Mouse (Mus musculus) left cerebral cortex, adult 11 months (tissue): ENCODE results near the gene Capn8.
A peak's percentile ranks its signal among the peaks of the same experiment; 100 is the strongest.
"Not testable (repeated sequence)": the region's sequence is repeated elsewhere in the genome, so short reads cannot be mapped to it uniquely, and the experiment has no call there.

Source experiments
- DNase-seq: peaks from one replicate; pipeline ENCODE4 v3.0.0; 2022; ENCODE audit warnings: low spot score

Gene Capn8

GRCm38 (mm10) chr1:182618200-182618947, 53.6 kb downstream of the Capn8 start:
- no peak for DNase-seq

- DNase-seq, result no peak
Observed at GRCm38 (mm10) chr1:182620470-182620869, 55.7 kb downstream of the Capn8 start.

GRCm38 (mm10) chr1:182621256-182621655, 56.4 kb downstream of the Capn8 start:
- DNase-seq, result no peak

- DNase-seq, result no peak
Observed at GRCm38 (mm10) chr1:182626197-182626596, 61.4 kb downstream of the Capn8 start.

- DNase-seq, result no peak
Observed at GRCm38 (mm10) chr1:182629228-182629627, 64.4 kb downstream of the Capn8 start.

GRCm38 (mm10) chr1:182633712-182634294, 69.0 kb downstream of the Capn8 start:
- no peak for DNase-seq

GRCm38 (mm10) chr1:182639016-182639415, 74.2 kb downstream of the Capn8 start:
- no peak for DNase-seq

GRCm38 (mm10) chr1:182639456-182639855, 74.6 kb downstream of the Capn8 start:
- DNase-seq, result no peak

GRCm38 (mm10) chr1:182640094-182640493, 75.3 kb downstream of the Capn8 start:
- no peak for DNase-seq

- no peak for DNase-seq
Observed at GRCm38 (mm10) chr1:182642779-182643178, 78.0 kb downstream of the Capn8 start.

GRCm38 (mm10) chr1:182644418-182644817, 79.6 kb downstream of the Capn8 start:
- DNase-seq, result not testable (repeated sequence)

GRCm38 (mm10) chr1:182645211-182645668, 80.4 kb downstream of the Capn8 start:
- no peak for DNase-seq

GRCm38 (mm10) chr1:182646796-182647195, 82.0 kb downstream of the Capn8 start:
- DNase-seq, result no peak

- DNase-seq, result peak; percentile 32
Observed at GRCm38 (mm10) chr1:182657760-182658159, 93.0 kb downstream of the Capn8 start.

- no peak for DNase-seq
Observed at GRCm38 (mm10) chr1:182660365-182660764, 95.6 kb downstream of the Capn8 start.

GRCm38 (mm10) chr1:182663671-182664070, 98.9 kb downstream of the Capn8 start:
- DNase-seq, result peak; percentile 15

GRCm38 (mm10) chr1:182664841-182665240, 100.0 kb downstream of the Capn8 start:
- no peak for DNase-seq

GRCm38 (mm10) chr1:182667281-182667680, 102.5 kb downstream of the Capn8 start:
- DNase-seq, result no peak

GRCm38 (mm10) chr1:182669741-182670140, 104.9 kb downstream of the Capn8 start:
- DNase-seq, result no peak

GRCm38 (mm10) chr1:182670563-182671342, 105.9 kb downstream of the Capn8 start:
- DNase-seq, result no peak

GRCm38 (mm10) chr1:182671343-182671624, 106.5 kb downstream of the Capn8 start:
- no peak for DNase-seq

GRCm38 (mm10) chr1:182675346-182675745, 110.5 kb downstream of the Capn8 start:
- no peak for DNase-seq

GRCm38 (mm10) chr1:182678151-182678550, 113.3 kb downstream of the Capn8 start:
- no peak for DNase-seq
